Mouse (Mus musculus): ENCODE measurements around the gene Nr2f1. TPM values are rescaled to one million over a fixed set of nuclear protein-coding genes. Genes with fewer than 3 reads are reported as not detected.

The Nr2f1 gene
- total RNA-seq, 2 experiments from 2014 or later: 108 to 121 TPM

Other genes starting within 250 kb of the Nr2f1 start
- 1 to 10 TPM; 1.1 to 2.4 TPM for gene Pou5f2, start 174.9 kb downstream of the Nr2f1 start, total RNA-seq (2021)